8 mouse cellular contexts compared by ENCODE assay signal in the genomic region with DNA sequence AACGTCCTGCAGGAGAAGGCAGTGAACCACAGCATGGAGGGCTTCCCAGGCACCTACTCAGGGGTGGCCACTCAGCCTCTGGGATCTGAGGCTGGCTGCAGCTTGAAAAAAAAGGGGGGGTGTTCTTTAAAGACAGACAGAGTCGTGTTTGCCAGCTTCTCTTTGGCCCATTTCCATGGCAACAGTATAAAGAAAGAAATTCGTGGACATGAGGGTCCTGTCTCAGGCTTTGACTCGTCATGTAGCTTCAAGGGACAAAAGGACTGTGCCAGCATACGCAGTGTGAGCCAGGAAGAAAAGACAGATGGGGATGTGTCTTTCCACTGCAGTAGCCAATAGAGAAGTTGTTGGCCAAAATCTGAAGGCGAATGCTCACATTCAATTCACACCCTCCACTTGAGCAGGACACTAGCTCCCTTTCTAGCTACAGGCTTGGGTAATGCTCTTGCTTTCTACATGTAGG. TPM values are rescaled to one million over a fixed set of nuclear protein-coding genes. Genes with fewer than 3 reads are reported as not detected.
DNase-seq lines count a peak whose midpoint lies in the region; ATAC-seq and TF ChIP-seq lines count a peak whose summit lies in the region.

No protein-coding gene starts in this region.

- H3K4me2 ChIP-seq in intestine, embryonic 15.5 days (replicated peaks) = no peak overlapping the region
- H3K4me2 ChIP-seq in intestine, embryonic 16.5 days (ENCODE audit: low read depth, low read length) = no peak overlapping the region
- H3K4me2 ChIP-seq in hindbrain, postnatal 0 days (ENCODE audit: low read depth, low read length) = peak overlapping the region; percentile 24
- H3K4me2 ChIP-seq in neural tube, embryonic 13.5 days = no peak overlapping the region

- no peaks in the 10 kb centered on the region for H3K27me3 ChIP-seq in intestine, embryonic 15.5 days (replicated peaks)
- no peaks in the 10 kb centered on the region for H3K27me3 ChIP-seq in intestine, embryonic 16.5 days (replicated peaks; ENCODE audit: control insufficient read depth, insufficient read depth, low read length)
- no peaks in the 10 kb centered on the region for H3K27me3 ChIP-seq in hindbrain, postnatal 0 days (ENCODE audit: insufficient read depth, low read length)
- no peaks in the 10 kb centered on the region for H3K27me3 ChIP-seq in neural tube, embryonic 13.5 days

- no peak overlapping the region for H3K4me3 ChIP-seq in intestine, embryonic 15.5 days (replicated peaks)
- no peak overlapping the region for H3K4me3 ChIP-seq in intestine, embryonic 16.5 days (ENCODE audit: low read length)
- H3K4me3 ChIP-seq in hindbrain, postnatal 0 days (ENCODE audit: low read length) = no peak overlapping the region
- no peak overlapping the region for H3K4me3 ChIP-seq in neural tube, embryonic 13.5 days

- H3K9me3 ChIP-seq in intestine, embryonic 15.5 days = no peaks in the 10 kb centered on the region
- no peaks in the 10 kb centered on the region for H3K9me3 ChIP-seq in intestine, embryonic 16.5 days (ENCODE audit: control insufficient read depth, low read length)
- no peaks in the 10 kb centered on the region for H3K9me3 ChIP-seq in hindbrain, postnatal 0 days (ENCODE audit: low read length)
- H3K9me3 ChIP-seq in neural tube, embryonic 13.5 days = no peaks in the 10 kb centered on the region

- H3K36me3 ChIP-seq in intestine, embryonic 15.5 days = no peaks in the 10 kb centered on the region
- H3K36me3 ChIP-seq in intestine, embryonic 16.5 days (ENCODE audit: control insufficient read depth, insufficient read depth, low read length) = no peaks in the 10 kb centered on the region
- no peaks in the 10 kb centered on the region for H3K36me3 ChIP-seq in hindbrain, postnatal 0 days (ENCODE audit: insufficient read depth, low read length)
- no peaks in the 10 kb centered on the region for H3K36me3 ChIP-seq in neural tube, embryonic 13.5 days

- TF ChIP-seq CTCF in hindbrain, postnatal 0 days (IDR thresholded peaks at IDR 0.05; ENCODE audit: low read depth) = peak; percentile 24; the same call in 1 of the 2 replicates

- no peak overlapping the region for H3K9ac ChIP-seq in intestine, embryonic 15.5 days
- H3K9ac ChIP-seq in intestine, embryonic 16.5 days (ENCODE audit: low read depth, low read length) = no peak overlapping the region
- no peak overlapping the region for H3K9ac ChIP-seq in hindbrain, postnatal 0 days (replicated peaks; ENCODE audit: low read length)
- H3K9ac ChIP-seq in neural tube, embryonic 13.5 days = no peak overlapping the region

- DNase-seq in embryo, embryonic 10 days (ENCODE audit: low spot score) = peak; percentile 66
- peak; percentile 93 for DNase-seq in hindbrain, postnatal 0 days (ENCODE audit: low spot score)
- no peak for DNase-seq in natural killer cell, adult 2 months (ENCODE audit: low spot score in 2 of 2)
- DNase-seq in liver = no peak
- DNase-seq in kidney, adult 9 months = no peak

- 0 out of 2 replicates have a peak, but pooled peaks have one; percentile 20 for ATAC-seq in intestine, embryonic 15.5 days
- ATAC-seq in intestine, embryonic 16.5 days = no peak
- ATAC-seq in hindbrain, postnatal 0 days = peak; percentile 98
- ATAC-seq in neural tube, embryonic 13.5 days (ENCODE audit: low read depth) = peak; percentile 88

- 42% methylated on average over 6 of the region's 6 CpGs for WGBS in intestine, embryonic 15.5 days
- 39% methylated on average over 6 of the region's 6 CpGs for WGBS in intestine, embryonic 16.5 days
- WGBS in hindbrain, postnatal 0 days = 9% methylated on average over 6 of the region's 6 CpGs
- WGBS in neural tube, embryonic 13.5 days = 12% methylated on average over 6 of the region's 6 CpGs

- no peaks in the 10 kb centered on the region; the same call in 1 of the 2 replicates for H3K4me1 ChIP-seq in intestine, embryonic 15.5 days (replicated peaks)
- H3K4me1 ChIP-seq in intestine, embryonic 16.5 days (ENCODE audit: control insufficient read depth, insufficient read depth, low read length) = no peaks in the 10 kb centered on the region
- H3K4me1 ChIP-seq in hindbrain, postnatal 0 days (ENCODE audit: insufficient read depth, low read length) = peaks cover 14% of the 10 kb centered on the region
- peaks cover 23% of the 10 kb centered on the region for H3K4me1 ChIP-seq in neural tube, embryonic 13.5 days (replicated peaks)

- H3K27ac ChIP-seq in intestine, embryonic 15.5 days = no peak overlapping the region
- H3K27ac ChIP-seq in intestine, embryonic 16.5 days (ENCODE audit: low read length) = no peak overlapping the region
- peak overlapping the region; percentile 72 for H3K27ac ChIP-seq in hindbrain, postnatal 0 days
- H3K27ac ChIP-seq in neural tube, embryonic 13.5 days (replicated peaks) = peak overlapping the region; percentile 64

RNA-seq across cellular contexts. Expression of a gene that starts 42.9 kb away (rescaled TPM):
- polyA plus RNA-seq in intestine, embryonic 15.5 days (2015; fragmentation: Nextera tagmentation; extraction: Ambion mirVana) = 0.13 and 0.25 TPM in 2 replicates
- 0.10 and 0.12 TPM in 2 replicates for polyA plus RNA-seq in intestine, embryonic 16.5 days (2015; fragmentation: Nextera tagmentation; extraction: Ambion mirVana)
- total RNA-seq in hindbrain, postnatal 0 days (2014; rRNA removed) = 45.8 and 50.0 TPM in 2 replicates
- polyA plus RNA-seq in hindbrain, postnatal 0 days (2015; fragmentation: Nextera tagmentation; extraction: Ambion mirVana) = 7.1 and 7.6 TPM in 2 replicates
- 5.7 and 6.5 TPM in 2 replicates for polyA plus RNA-seq in neural tube, embryonic 13.5 days (2015; fragmentation: Nextera tagmentation; extraction: Ambion mirVana)

Comparison
In these comparisons a context has a peak if more than half of its experiments do, and no peak if none do; other contexts are left out.
1. H3K27ac ChIP-seq: peak in hindbrain, postnatal 0 days (single experiment) and neural tube, embryonic 13.5 days (single experiment); none in intestine, embryonic 15.5 days (single experiment) and intestine, embryonic 16.5 days (single experiment).
2. DNase-seq: peak in embryo, embryonic 10 days (single experiment) and hindbrain, postnatal 0 days (single experiment); none in natural killer cell, adult 2 months (0 of 2), liver (single experiment) and kidney, adult 9 months (single experiment).